Mouse (Mus musculus): Measurements from ENCODE around the gene Rnf43. TPM values are rescaled to one million over a fixed set of nuclear protein-coding genes. Genes with fewer than 3 reads are reported as not detected.

Gene Rnf43
- total RNA-seq, 2 experiments from 2014 or later = 2.4 to 2.5 TPM

- intact Hi-C loops (cut with DNase I) = no loop called here
- no peak for DNase-seq
These were observed 94.8 kb downstream of the Rnf43 start for GRCm38 (mm10) chr11:87757001-87757954.

GRCm38 (mm10) chr11:87758161-87758911, 95.8 kb downstream of the Rnf43 start:
- intact Hi-C loops (cut with DNase I) = no loop called here

GRCm38 (mm10) chr11:87758957-87759608, 96.6 kb downstream of the Rnf43 start:
- DNase-seq = no peak
- intact Hi-C loops (cut with DNase I) = no loop called here

More at GRCm38 (mm10) chr11:87758161-87758911, 95.8 kb downstream of the Rnf43 start:
- no peak for DNase-seq

GRCm38 (mm10) chr11:87759609-87760005, 97.1 kb downstream of the Rnf43 start:
- intact Hi-C loops (cut with DNase I) = no loop called here

GRCm38 (mm10) chr11:87760301-87761081, 98.0 kb downstream of the Rnf43 start, which contains the start of gene Tspoap1:
Tspoap1 (plus strand) TSS chr11:87760541.
- intact Hi-C loops (cut with DNase I) = no loop called here
- DNase-seq = peak; percentile 81

More at GRCm38 (mm10) chr11:87759609-87760005, 97.1 kb downstream of the Rnf43 start:
- peak; percentile 45 for DNase-seq

GRCm38 (mm10) chr11:87761181-87761721, 98.7 kb downstream of the Rnf43 start:
- intact Hi-C loops (cut with DNase I) = no loop called here

GRCm38 (mm10) chr11:87761806-87762701, 99.5 kb downstream of the Rnf43 start:
- intact Hi-C loops (cut with DNase I) = no loop called here
- no peak for DNase-seq

More at GRCm38 (mm10) chr11:87761181-87761721, 98.7 kb downstream of the Rnf43 start:
- DNase-seq = no peak

GRCm38 (mm10) chr11:87762702-87763385, 100.3 kb downstream of the Rnf43 start:
- DNase-seq = no peak
- intact Hi-C loops (cut with DNase I) = no loop called here

- DNase-seq = peak; percentile 71
These were observed 101.0 kb downstream of the Rnf43 start for GRCm38 (mm10) chr11:87763511-87763987.

GRCm38 (mm10) chr11:87763988-87764876, 101.7 kb downstream of the Rnf43 start:
- DNase-seq = peak; percentile 55
- intact Hi-C loops (cut with DNase I) = no loop called here

More at GRCm38 (mm10) chr11:87763511-87763987, 101.0 kb downstream of the Rnf43 start:
- intact Hi-C loops (cut with DNase I) = no loop called here

- no peak for DNase-seq
- intact Hi-C loops (cut with DNase I) = no loop called here
These were observed 106.2 kb downstream of the Rnf43 start for GRCm38 (mm10) chr11:87768745-87769144.

- DNase-seq = peak; percentile 70
- intact Hi-C loops (cut with DNase I) = no loop called here
These were observed 108.5 kb downstream of the Rnf43 start for GRCm38 (mm10) chr11:87770989-87771388.

- no peak for DNase-seq
- intact Hi-C loops (cut with DNase I) = no loop called here
These were observed 109.8 kb downstream of the Rnf43 start for GRCm38 (mm10) chr11:87772354-87772753.

- peak; percentile 75 for DNase-seq
- intact Hi-C loops (cut with DNase I) = no loop called here
These were observed 115.7 kb downstream of the Rnf43 start for GRCm38 (mm10) chr11:87778100-87778765.

GRCm38 (mm10) chr11:87778915-87779314, 116.4 kb downstream of the Rnf43 start:
- intact Hi-C loops (cut with DNase I) = no loop called here
- no peak for DNase-seq

GRCm38 (mm10) chr11:87779392-87779791, 116.9 kb downstream of the Rnf43 start:
- no peak for DNase-seq
- intact Hi-C loops (cut with DNase I) = no loop called here
